Mouse (Mus musculus) forebrain, embryonic 11.5 days (tissue): ENCODE results near the gene Ppp1r14a. TPM values are rescaled to one million over a fixed set of nuclear protein-coding genes. Genes with fewer than 3 reads are reported as not detected.

Experiments
- ATAC-seq: fragments of 200-750 bp; cut with Nextera tagmentation; replicated peaks from 2 replicates; pipeline ENCODE4 v1.8.0; 2017; ENCODE audit warnings: moderate TSS enrichment; ENCODE audit not compliant: low FRiP score
- DNase-seq: peaks from one replicate; pipeline ENCODE4 v3.0.0-alpha.2; 2017; ENCODE audit warnings: low spot score
- H3K27ac ChIP-seq: fragments of 300-500 bp; sonication (generic); 2 replicates; pipeline ENCODE4 v1.5.1; 2014; ENCODE audit warnings: low read depth, low read length
- H3K27me3 ChIP-seq: fragments of 300-500 bp; sonication (generic); 2 replicates; pipeline ENCODE4 v1.6.1; 2014; ENCODE audit warnings: mild to moderate bottlenecking, low read length, mixed read lengths; ENCODE audit not compliant: control insufficient read depth, insufficient read depth
- H3K36me3 ChIP-seq: fragments of 300-500 bp; sonication (generic); 2 replicates; pipeline ENCODE4 v1.6.1; 2014; ENCODE audit warnings: mild to moderate bottlenecking, low read length, moderate library complexity, mixed read lengths; ENCODE audit not compliant: control insufficient read depth, insufficient read depth
- H3K4me1 ChIP-seq: fragments of 300-500 bp; sonication (generic); replicated peaks from 2 replicates; pipeline ENCODE4 v1.6.1; 2014; ENCODE audit warnings: low read length, mixed read lengths; ENCODE audit not compliant: control insufficient read depth, insufficient read depth
- H3K4me2 ChIP-seq: fragments of 300-500 bp; sonication (generic); 2 replicates; pipeline ENCODE4 v1.6.1; 2014; ENCODE audit warnings: low read depth, mild to moderate bottlenecking, low read length, moderate library complexity, mixed read lengths; ENCODE audit not compliant: severe bottlenecking
- H3K4me3 ChIP-seq: fragments of 300-500 bp; sonication (generic); 2 replicates; pipeline ENCODE4 v1.5.1; 2014; ENCODE audit warnings: low read depth, low read length
- H3K9ac ChIP-seq: fragments of 300-500 bp; sonication (generic); 2 replicates; pipeline ENCODE4 v1.6.1; 2014; ENCODE audit warnings: low read length
- H3K9me3 ChIP-seq: fragments of 300-500 bp; sonication (generic); 2 replicates; pipeline ENCODE4 v1.6.1; 2016; ENCODE audit warnings: low read length, mixed read lengths; ENCODE audit not compliant: control insufficient read depth
- WGBS: fragments of 180-500 bp; shearing (Covaris S2); extraction: QIAGEN DNeasy Blood & Tissue Kit; methylation state at CpG from one replicate; pipeline ENCODE4 v1.1.7; 2014; 5-methylcytosine and 5-hydroxymethylcytosine counted together
- polyA plus RNA-seq: library from polyadenylated mRNA; unstranded; fragments of >200 nt; fragmentation: Nextera tagmentation; extraction: Ambion mirVana; gene quantifications from 2 replicates; pipeline ENCODE4 v1.2.1, GENCODE M21; 2014

Gene Ppp1r14a
- polyA plus RNA-seq, 1 experiment from 2014 or later: 13.3 TPM

- H3K9ac ChIP-seq: no peak overlapping the region
- no peaks in the 10 kb centered on the region for H3K36me3 ChIP-seq
- H3K27ac ChIP-seq: no peak overlapping the region
- H3K9me3 ChIP-seq: no peaks in the 10 kb centered on the region
- no peak overlapping the region for H3K4me2 ChIP-seq
- H3K27me3 ChIP-seq: no peaks in the 10 kb centered on the region
- WGBS: 61% methylated on average over 7 of the region's 7 CpGs
- DNase-seq (no peak), ATAC-seq (no peak)
- peaks cover 16% of the 10 kb centered on the region; the same call in 1 of the 2 replicates for H3K4me1 ChIP-seq
- no peak overlapping the region for H3K4me3 ChIP-seq
These were observed 13.5 kb downstream of the Ppp1r14a start for GRCm38 (mm10) chr7:29302641-29303040.

DNA sequence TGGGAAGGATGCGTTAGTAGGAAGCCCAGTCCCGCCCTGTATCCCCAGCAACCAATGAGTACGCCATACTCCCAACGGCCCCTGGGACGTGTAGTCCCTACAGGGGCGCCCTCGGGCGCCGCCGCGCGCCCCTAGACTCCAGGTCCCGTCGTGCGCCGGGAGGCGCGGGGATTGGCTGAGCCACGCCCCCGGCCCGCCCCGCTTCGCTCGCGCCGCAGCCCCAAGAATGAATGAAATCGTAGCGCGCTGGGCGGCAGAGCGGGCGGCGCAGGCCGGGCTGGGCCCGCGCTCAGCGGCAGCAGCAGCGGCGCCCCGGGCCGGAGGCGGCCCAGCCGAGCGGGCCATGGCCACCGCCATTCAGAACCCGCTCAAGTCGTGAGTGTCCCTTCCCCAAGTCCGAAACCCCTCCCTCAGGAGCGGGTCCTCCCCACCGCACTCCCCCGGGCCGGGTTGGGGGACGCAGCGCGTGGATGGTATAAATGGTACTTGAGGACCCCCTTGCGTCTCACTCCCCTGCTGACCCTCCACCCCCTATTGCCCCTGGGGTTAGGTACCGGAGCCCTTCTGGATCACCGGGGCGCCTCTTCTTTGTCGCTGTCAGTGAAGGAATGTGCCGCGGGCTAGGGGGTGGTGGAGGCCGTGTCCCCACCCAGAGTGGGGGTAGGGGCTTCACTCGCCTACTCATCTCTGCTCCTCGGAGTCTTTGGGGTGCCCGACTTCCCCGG, 14.8 kb downstream of the Ppp1r14a start, which contains the start of gene Dpf1:
Dpf1 (plus strand) TSS at position 214 of the 725 bp plus-strand sequence.
- Histone ChIP-seq H3K27me3 (no peaks in the 10 kb centered on the region), H3K4me3 (peak within 1 kb of the TSS; percentile 57), H3K4me2 (peak within 1 kb of the TSS; percentile 67), H3K9me3 (no peaks in the 10 kb centered on the region), H3K36me3 (no peaks in the 10 kb centered on the region), H3K4me1 (peaks cover 20% of the 10 kb centered on the region), H3K27ac (peak within 1 kb of the TSS; percentile 65), H3K9ac (peak within 1 kb of the TSS; percentile 66)
- DNase-seq: peak; percentile 93
- ATAC-seq: peak; percentile 80
- WGBS: 2% methylated on average over 58 of the region's 67 CpGs

DNA sequence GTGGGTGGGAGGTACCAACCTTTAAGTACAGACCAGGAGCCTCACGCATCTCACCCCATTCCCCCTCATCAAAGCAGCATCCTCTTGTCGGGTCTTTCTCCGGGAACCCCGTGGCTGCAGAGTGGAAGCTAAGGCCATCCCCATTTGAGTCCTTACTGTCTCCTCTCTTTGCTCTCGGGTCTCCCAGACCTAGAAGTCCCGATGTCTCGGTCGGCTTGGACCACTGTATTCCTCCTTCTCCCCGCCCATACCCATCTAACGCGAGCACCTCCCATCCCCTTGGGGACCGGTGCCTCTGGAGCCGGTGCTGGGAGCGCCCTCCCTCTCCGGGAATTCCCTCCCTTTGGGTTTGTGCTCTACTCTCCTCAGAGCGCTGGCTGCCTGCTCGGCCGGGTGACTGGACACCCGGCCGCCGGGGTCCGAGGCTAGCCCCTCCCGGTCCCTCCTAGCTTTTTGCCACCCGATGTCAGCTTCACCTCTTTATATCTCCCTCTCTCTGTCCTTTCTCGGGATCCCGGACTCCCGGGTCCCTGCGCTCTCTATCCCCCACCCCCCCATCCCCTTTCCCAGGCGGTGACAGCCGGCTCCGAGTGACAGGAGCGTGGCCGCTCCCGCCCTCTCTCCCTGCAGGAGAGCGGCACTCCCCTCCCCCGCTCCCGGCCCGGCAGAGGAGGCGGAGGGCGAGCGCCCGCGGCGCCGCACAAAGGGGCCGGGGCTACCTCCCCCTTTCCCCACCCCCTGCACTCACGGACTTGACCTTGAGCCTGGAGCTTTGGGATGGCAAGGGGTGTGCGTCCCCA, 15.6 kb downstream of the Ppp1r14a start:
- H3K27me3 ChIP-seq: no peaks in the 10 kb centered on the region

GRCm38 (mm10) chr7:29305263-29305988, 16.3 kb downstream of the Ppp1r14a start:
- Histone ChIP-seq H3K9me3 (no peaks in the 10 kb centered on the region), H3K27me3 (no peaks in the 10 kb centered on the region), H3K4me1 (peaks cover 27% of the 10 kb centered on the region), H3K4me3 (peak overlapping the region; percentile 57), H3K9ac (peak overlapping the region; percentile 66), H3K27ac (peak overlapping the region; percentile 65), H3K36me3 (no peaks in the 10 kb centered on the region), H3K4me2 (peak overlapping the region; percentile 67)
- ATAC-seq (no peak), DNase-seq (no peak)
- 11% methylated on average over 9 of the region's 9 CpGs for WGBS

More for the DNA sequence above, 15.6 kb downstream of the Ppp1r14a start:
- H3K4me2 ChIP-seq: peak overlapping the region; percentile 67
- H3K4me3 ChIP-seq: peak overlapping the region; percentile 57
- no peaks in the 10 kb centered on the region for H3K36me3 ChIP-seq
- peak overlapping the region; percentile 66 for H3K9ac ChIP-seq
- H3K4me1 ChIP-seq: peaks cover 24% of the 10 kb centered on the region
- ATAC-seq (peak; percentile 17; the same call in 1 of the 2 replicates), DNase-seq (peak; percentile 83)
- under 1% methylated on average over 47 of the region's 48 CpGs for WGBS
- H3K27ac ChIP-seq: peak overlapping the region; percentile 65
- no peaks in the 10 kb centered on the region for H3K9me3 ChIP-seq

GRCm38 (mm10) chr7:29306108-29306507, 17.0 kb downstream of the Ppp1r14a start:
- H3K9me3 ChIP-seq: no peaks in the 10 kb centered on the region
- ATAC-seq (no peak), DNase-seq (no peak)
- WGBS: 31% methylated on average over 7 of the region's 7 CpGs
- peak overlapping the region; percentile 67 for H3K4me2 ChIP-seq
- H3K4me3 ChIP-seq: peak overlapping the region; percentile 57; the same call in 1 of the 2 replicates
- no peaks in the 10 kb centered on the region for H3K27me3 ChIP-seq
- peaks cover 25% of the 10 kb centered on the region for H3K4me1 ChIP-seq
- H3K27ac ChIP-seq: peak overlapping the region; percentile 65
- H3K9ac ChIP-seq: peak overlapping the region; percentile 47
- no peaks in the 10 kb centered on the region for H3K36me3 ChIP-seq

DNA sequence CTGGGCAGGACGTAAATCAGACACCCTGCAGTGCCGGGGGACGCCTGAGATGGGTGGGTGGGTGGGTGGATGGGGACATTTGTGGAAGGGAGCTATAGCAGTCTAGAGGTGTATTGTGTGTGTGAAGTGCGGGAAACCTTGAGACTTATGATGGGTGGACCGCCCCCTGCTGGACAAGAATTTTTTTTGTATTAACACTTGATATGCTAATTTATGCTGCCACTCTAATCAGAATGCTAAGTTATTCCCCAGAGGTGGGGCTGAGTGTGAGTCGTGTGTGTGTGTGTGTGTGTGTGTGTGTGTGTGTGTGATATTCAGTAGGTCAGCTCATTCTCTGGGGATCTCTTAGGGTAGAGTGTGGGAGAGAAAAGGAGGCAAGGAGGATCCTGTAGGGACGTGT, 17.5 kb downstream of the Ppp1r14a start:
- H3K9me3 ChIP-seq: no peaks in the 10 kb centered on the region
- no peak overlapping the region for H3K9ac ChIP-seq
- ATAC-seq (no peak), DNase-seq (peak; percentile 70)
- H3K4me1 ChIP-seq: peaks cover 25% of the 10 kb centered on the region
- H3K36me3 ChIP-seq: 0 out of 2 replicates have a peak, but pooled peaks cover 3% of the 10 kb centered on the region
- H3K27me3 ChIP-seq: no peaks in the 10 kb centered on the region
- H3K27ac ChIP-seq: peak overlapping the region; percentile 65
- H3K4me2 ChIP-seq: peak overlapping the region; percentile 93; the same call in 1 of the 2 replicates
- 22% methylated on average over 7 of the region's 7 CpGs for WGBS
- H3K4me3 ChIP-seq: no peak overlapping the region

DNA sequence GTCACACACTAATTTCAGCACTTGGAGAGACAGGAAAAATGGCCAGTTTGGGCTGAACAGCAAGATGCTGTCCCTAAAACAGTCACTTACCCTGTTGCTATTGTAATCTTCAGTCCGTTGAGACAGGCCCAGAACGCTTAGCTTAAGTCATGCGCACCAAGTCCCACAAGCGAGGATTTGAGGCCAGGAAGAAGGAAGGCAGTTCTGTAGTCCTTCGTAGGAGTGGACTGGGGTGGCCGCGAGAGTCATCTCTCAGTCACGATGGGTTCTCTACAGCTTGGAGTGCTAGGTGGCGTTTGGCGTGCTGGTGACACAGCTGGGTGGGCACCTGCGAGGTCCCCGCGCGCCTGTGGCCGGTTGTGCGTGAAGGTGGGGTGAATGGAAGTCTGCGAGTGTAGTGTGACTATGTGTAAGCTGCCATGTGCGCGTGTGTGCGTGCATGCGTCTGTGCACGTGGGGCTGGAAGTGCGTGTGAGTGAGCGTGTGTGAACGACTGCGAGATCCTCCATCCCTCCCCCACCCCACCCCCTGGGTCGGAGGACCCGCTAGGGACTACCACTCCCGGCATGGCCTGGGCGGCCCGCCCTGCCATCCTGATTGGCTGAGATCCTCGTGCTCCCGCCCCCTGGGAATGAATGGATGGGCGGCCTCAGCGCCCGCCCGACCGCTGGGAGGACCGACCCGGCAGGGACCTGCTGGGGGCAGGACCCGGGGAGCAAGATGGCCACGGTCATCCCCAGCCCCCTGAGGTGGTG, 18.4 kb downstream of the Ppp1r14a start:
- Histone ChIP-seq H3K27me3 (no peaks in the 10 kb centered on the region), H3K36me3 (0 out of 2 replicates have a peak, but pooled peaks cover 3% of the 10 kb centered on the region), H3K4me3 (peak overlapping the region; percentile 72), H3K4me1 (peaks cover 25% of the 10 kb centered on the region), H3K4me2 (peak overlapping the region; percentile 93), H3K9me3 (no peaks in the 10 kb centered on the region), H3K9ac (peak overlapping the region; percentile 69), H3K27ac (peak overlapping the region; percentile 43; the same call in 1 of the 2 replicates)
- DNase-seq (peak; percentile 96), ATAC-seq (peak; percentile 73)
- WGBS: 1% methylated on average over 42 of the region's 42 CpGs
